Mouse (Mus musculus) E14TG2a.4 (cell line): Measurements from ENCODE around the gene Nlgn3.

Experiments
- CTCF ChIP-seq: conservative IDR thresholded peaks from 2 replicates; pipeline ENCODE4 v1.5.1; 2014; ENCODE audit warnings: low read length
- POU5F1 ChIP-seq: IDR thresholded peaks from 2 replicates; pipeline ENCODE4 v1.6.1; 2014; ENCODE audit warnings: low read length, borderline replicate concordance

GRCm38 (mm10) chrX:101273410-101273809 lies 25.6 kb upstream of the Nlgn3 start:
- TF ChIP-seq POU5F1 (no peak), CTCF (no peak)
